Mouse (Mus musculus) embryonic facial prominence, embryonic 11.5 days (tissue): Measurements from ENCODE around the gene Ubac2. TPM values are rescaled to one million over a fixed set of nuclear protein-coding genes. Genes with fewer than 3 reads are reported as not detected.

Experiments
- ATAC-seq: fragments of 200-750 bp; cut with Nextera tagmentation; replicated peaks from 2 replicates; pipeline ENCODE4 v1.8.0; 2017; ENCODE audit warnings: low read depth; ENCODE audit not compliant: insufficient number of reproducible peaks, low FRiP score, low TSS enrichment
- DNase-seq: peaks from one replicate; pipeline ENCODE4 v3.0.0-alpha.2; 2015; ENCODE audit warnings: low spot score
- H3K27ac ChIP-seq: fragments of 300-500 bp; sonication (generic); replicated peaks from 2 replicates; pipeline ENCODE4 v1.5.1; 2014; ENCODE audit warnings: mild to moderate bottlenecking, low read depth, low read length, control low read depth
- H3K27me3 ChIP-seq: fragments of 300-500 bp; sonication (generic); 2 replicates; pipeline ENCODE4 v1.6.1; 2014; ENCODE audit warnings: mild to moderate bottlenecking, low read length, moderate library complexity, mixed read lengths; ENCODE audit not compliant: control insufficient read depth, insufficient read depth
- H3K36me3 ChIP-seq: fragments of 300-500 bp; sonication (generic); replicated peaks from 2 replicates; pipeline ENCODE4 v1.6.1; 2014; ENCODE audit warnings: low read depth, mild to moderate bottlenecking, low read length, moderate library complexity, mixed read lengths; ENCODE audit not compliant: control insufficient read depth, insufficient read depth
- H3K4me1 ChIP-seq: fragments of 300-500 bp; sonication (generic); 2 replicates; pipeline ENCODE4 v1.6.1; 2014; ENCODE audit warnings: low read length, mixed read lengths; ENCODE audit not compliant: control insufficient read depth, insufficient read depth
- H3K4me2 ChIP-seq: fragments of 300-500 bp; sonication (generic); 2 replicates; pipeline ENCODE4 v1.6.1; 2014; ENCODE audit warnings: low read depth, mild to moderate bottlenecking, control low read depth, low read length, moderate library complexity
- H3K4me3 ChIP-seq: fragments of 300-500 bp; sonication (generic); 2 replicates; pipeline ENCODE4 v1.5.1; 2014; ENCODE audit warnings: low read depth, low read length, control low read depth
- H3K9ac ChIP-seq: fragments of 300-500 bp; sonication (generic); replicated peaks from 2 replicates; pipeline ENCODE4 v1.6.1; 2014; ENCODE audit warnings: mild to moderate bottlenecking, control low read depth, low read length
- H3K9me3 ChIP-seq: fragments of 300-500 bp; sonication (generic); replicated peaks from 2 replicates; pipeline ENCODE4 v1.6.1; 2016; ENCODE audit warnings: mild to moderate bottlenecking, low read length, inconsistent platforms, mixed read lengths; ENCODE audit not compliant: control insufficient read depth
- WGBS: fragments of 180-500 bp; shearing (Covaris S2); extraction: QIAGEN DNeasy Blood & Tissue Kit; methylation state at CpG from one replicate; pipeline ENCODE4 v1.1.7; 2014; 5-methylcytosine and 5-hydroxymethylcytosine counted together
- polyA plus RNA-seq: library from polyadenylated mRNA; unstranded; fragments of >200 nt; fragmentation: Nextera tagmentation; extraction: Ambion mirVana; gene quantifications from 2 replicates; pipeline ENCODE4 v1.2.1, GENCODE M21; 2014

Ubac2 gene
- polyA plus RNA-seq, 1 experiment from 2014 or later = 71.9 TPM

DNA sequence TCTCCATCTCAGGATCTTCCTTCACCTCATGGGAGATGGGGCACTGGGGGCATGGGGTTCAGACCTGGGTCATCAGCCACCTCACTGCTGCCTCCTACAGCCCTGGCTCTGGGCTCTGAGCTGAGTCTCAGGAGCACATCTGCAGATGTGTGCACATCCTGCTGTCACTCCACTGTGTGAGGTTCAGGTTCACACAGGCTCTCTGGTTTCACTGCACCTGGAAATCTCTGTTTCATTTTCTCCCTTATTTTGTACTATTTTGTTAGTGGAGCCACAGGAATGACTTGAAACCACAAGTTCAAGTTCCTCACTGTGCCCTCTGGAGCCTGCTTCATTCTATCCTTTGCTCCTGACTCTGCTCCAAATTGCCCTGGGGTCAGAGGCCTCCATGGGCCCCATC, 113.5 kb downstream of the Ubac2 start:
- Histone ChIP-seq H3K27me3 (no peaks in the 10 kb centered on the region), H3K4me2 (no peak overlapping the region), H3K4me1 (no peaks in the 10 kb centered on the region), H3K36me3 (no peaks in the 10 kb centered on the region), H3K9me3 (no peaks in the 10 kb centered on the region), H3K4me3 (no peak overlapping the region), H3K9ac (no peak overlapping the region), H3K27ac (no peak overlapping the region)
- ATAC-seq (no peak), DNase-seq (no peak)

DNA sequence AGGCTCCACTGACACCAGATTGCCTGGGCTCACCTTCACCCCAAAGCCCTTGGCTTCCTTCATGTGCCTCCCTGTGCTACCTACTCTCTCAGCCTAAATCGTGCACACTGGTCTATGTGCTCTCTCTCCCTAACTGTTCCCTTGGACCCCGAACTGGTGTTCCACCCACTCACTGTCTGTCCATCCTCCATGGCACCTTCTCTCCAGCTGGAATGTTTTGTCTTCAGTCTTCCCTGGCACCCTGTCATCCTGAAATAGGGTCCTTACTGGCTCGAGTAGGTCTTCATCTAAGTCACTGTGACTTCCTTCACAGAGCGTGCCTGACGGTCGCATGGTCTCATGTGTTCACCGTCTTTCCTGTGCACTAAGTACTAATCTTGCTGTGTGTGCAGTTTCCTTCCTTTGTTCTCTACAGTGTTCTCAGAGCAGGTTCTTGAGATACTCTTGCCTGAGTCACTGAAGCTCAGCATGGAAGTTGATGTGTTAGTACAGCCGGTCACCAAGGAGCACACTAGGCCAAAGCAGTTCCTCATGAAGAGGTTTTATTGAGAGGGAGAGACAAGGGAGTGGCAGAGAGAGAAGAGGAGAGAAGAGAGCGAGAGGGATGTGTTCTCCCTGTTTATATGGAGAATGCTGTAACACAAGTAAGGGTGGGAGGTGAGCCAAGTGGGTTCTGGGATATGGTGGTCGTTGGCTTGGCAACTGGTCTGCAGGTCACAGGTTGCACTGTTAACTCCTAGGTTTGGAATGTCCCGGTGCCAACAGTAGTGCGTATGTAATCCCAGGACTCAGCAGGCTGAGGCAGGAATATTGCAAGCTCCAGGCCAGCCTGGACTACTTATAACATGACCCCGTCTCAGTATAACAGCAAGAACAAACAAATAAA, 114.2 kb downstream of the Ubac2 start:
- Histone ChIP-seq H3K9ac (no peak overlapping the region), H3K4me1 (no peaks in the 10 kb centered on the region), H3K27ac (no peak overlapping the region), H3K4me2 (no peak overlapping the region), H3K4me3 (no peak overlapping the region), H3K9me3 (no peaks in the 10 kb centered on the region), H3K36me3 (no peaks in the 10 kb centered on the region), H3K27me3 (no peaks in the 10 kb centered on the region)
- whole genome bisulfite sequencing = 90% methylated on average over 13 of the region's 13 CpGs
- DNase-seq (no peak), ATAC-seq (no peak)

- no peak overlapping the region for H3K9ac ChIP-seq
- H3K4me3 ChIP-seq = no peak overlapping the region
- WGBS = 92% methylated on average over 4 of the region's 4 CpGs
- DNase-seq (no peak), ATAC-seq (no peak)
- no peaks in the 10 kb centered on the region for H3K27me3 ChIP-seq
- H3K4me1 ChIP-seq = no peaks in the 10 kb centered on the region
- no peak overlapping the region for H3K4me2 ChIP-seq
- H3K27ac ChIP-seq = no peak overlapping the region
- H3K9me3 ChIP-seq = no peaks in the 10 kb centered on the region
- H3K36me3 ChIP-seq = no peaks in the 10 kb centered on the region
Observed at GRCm38 (mm10) chr14:121993616-121994015, 115.2 kb downstream of the Ubac2 start.

DNA sequence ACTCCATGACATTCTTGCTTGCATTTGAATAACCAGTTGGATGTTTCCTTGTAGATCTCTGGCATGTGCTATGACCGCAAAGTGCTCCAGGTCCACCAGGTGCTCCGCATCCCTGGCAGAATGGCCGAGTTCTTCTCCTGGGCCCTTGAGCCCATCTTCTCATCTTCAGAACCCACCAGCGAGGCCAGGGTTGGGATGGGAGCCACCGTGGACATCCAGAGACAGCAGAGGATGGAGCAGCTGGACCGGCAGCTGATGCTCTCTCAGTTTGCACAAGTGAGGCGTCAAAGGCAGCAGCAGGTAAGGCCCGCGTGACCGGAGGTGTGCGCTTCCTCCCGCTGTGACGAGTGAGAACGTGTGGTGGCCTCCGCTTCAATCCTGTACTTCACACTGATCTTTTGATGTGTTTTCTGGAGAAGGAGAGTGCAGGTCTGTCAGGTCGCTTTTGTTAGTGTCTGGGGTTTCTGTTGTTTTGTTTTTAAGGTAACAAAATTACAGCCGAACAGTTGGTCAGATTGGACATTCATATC, 115.8 kb downstream of the Ubac2 start:
- H3K4me2 ChIP-seq = no peak overlapping the region
- 94% methylated on average over 17 of the region's 17 CpGs for WGBS
- H3K4me3 ChIP-seq = no peak overlapping the region
- no peaks in the 10 kb centered on the region for H3K9me3 ChIP-seq
- ATAC-seq (no peak), DNase-seq (no peak)
- no peaks in the 10 kb centered on the region for H3K4me1 ChIP-seq
- H3K9ac ChIP-seq = no peak overlapping the region
- H3K27ac ChIP-seq = no peak overlapping the region
- no peaks in the 10 kb centered on the region for H3K36me3 ChIP-seq
- H3K27me3 ChIP-seq = no peaks in the 10 kb centered on the region

DNA sequence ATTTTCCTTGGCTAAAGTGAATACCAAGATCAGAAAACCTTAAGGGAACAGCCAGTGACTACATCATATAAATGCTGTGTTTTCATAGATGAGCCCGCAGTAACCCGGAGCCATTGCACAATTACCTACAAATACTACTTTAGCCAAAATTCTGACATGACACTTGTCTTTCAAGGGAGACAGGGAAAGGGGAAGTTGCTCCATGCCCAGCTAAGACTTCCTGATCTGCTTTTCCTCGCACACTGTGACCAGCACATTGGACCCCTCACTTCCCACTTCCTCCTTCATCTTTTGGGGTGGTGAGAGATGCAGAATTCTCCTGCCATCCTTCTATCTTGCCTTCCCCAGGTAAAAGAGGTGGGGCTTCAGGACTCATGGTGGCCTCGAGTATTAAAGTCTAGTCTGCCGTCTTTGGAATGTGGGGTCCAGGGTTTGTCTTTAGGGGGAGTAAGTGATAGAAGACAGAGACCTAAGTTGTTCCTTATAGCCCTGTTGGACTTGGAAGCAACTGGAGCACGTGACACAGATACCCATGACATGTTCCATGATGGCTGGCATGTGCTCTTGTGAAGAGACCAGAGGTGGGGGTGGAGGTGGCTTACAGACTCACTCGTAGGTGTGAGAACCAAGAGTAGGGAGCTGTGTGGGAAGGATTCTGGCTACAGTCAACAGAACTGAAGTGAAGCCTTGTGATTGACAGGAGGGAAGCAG, 116.6 kb downstream of the Ubac2 start:
- Histone ChIP-seq H3K9ac (no peak overlapping the region), H3K4me2 (no peak overlapping the region), H3K4me1 (no peaks in the 10 kb centered on the region), H3K27ac (no peak overlapping the region), H3K36me3 (no peaks in the 10 kb centered on the region), H3K9me3 (no peaks in the 10 kb centered on the region), H3K27me3 (no peaks in the 10 kb centered on the region), H3K4me3 (no peak overlapping the region)
- DNase-seq (no peak), ATAC-seq (no peak)
- 91% methylated on average over 7 of the region's 7 CpGs for WGBS

GRCm38 (mm10) chr14:121995557-121995870, 117.1 kb downstream of the Ubac2 start:
- WGBS = 79% methylated on average over 1 of the region's 1 CpGs
- Histone ChIP-seq H3K4me1 (no peaks in the 10 kb centered on the region), H3K9me3 (no peaks in the 10 kb centered on the region), H3K27ac (no peak overlapping the region), H3K4me3 (no peak overlapping the region), H3K27me3 (no peaks in the 10 kb centered on the region), H3K36me3 (no peaks in the 10 kb centered on the region), H3K9ac (no peak overlapping the region), H3K4me2 (no peak overlapping the region)
- DNase-seq = no peak
- ATAC-seq = no peak

DNA sequence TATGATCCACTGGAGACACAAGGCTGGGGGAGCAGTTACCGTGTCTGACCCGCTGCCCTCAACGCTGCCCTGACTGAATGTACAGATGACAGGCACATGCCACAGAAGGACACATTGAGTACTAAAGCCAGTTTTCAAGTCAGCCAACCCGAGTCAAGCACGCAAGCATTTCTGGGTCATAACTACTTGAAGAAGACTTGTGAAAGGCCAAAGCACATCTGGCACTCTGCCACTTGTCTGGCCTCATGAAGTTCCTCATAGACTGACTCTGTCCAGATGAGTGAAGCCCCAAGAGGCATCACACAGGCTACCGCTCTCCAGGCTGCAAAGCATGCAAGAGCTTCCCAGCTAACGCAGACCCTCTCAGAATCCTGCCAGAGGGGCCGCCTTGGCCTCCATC, 118.4 kb downstream of the Ubac2 start:
- H3K27ac ChIP-seq = no peak overlapping the region
- DNase-seq (no peak), ATAC-seq (no peak)
- 89% methylated on average over 8 of the region's 8 CpGs for WGBS
- no peaks in the 10 kb centered on the region for H3K36me3 ChIP-seq
- H3K4me3 ChIP-seq = no peak overlapping the region
- no peak overlapping the region for H3K9ac ChIP-seq
- no peaks in the 10 kb centered on the region for H3K9me3 ChIP-seq
- H3K27me3 ChIP-seq = no peaks in the 10 kb centered on the region
- no peaks in the 10 kb centered on the region for H3K4me1 ChIP-seq
- no peak overlapping the region for H3K4me2 ChIP-seq

GRCm38 (mm10) chr14:121999455-121999854, 121.0 kb downstream of the Ubac2 start:
- Histone ChIP-seq H3K27ac (no peak overlapping the region), H3K36me3 (no peaks in the 10 kb centered on the region), H3K4me3 (no peak overlapping the region), H3K9me3 (no peaks in the 10 kb centered on the region), H3K4me1 (no peaks in the 10 kb centered on the region), H3K9ac (no peak overlapping the region), H3K27me3 (no peaks in the 10 kb centered on the region), H3K4me2 (no peak overlapping the region)
- 90% methylated on average over 8 of the region's 8 CpGs for WGBS
- DNase-seq = no peak
- ATAC-seq = no peak
